Mouse (Mus musculus) CH12.LX (cell line): ENCODE measurements at regions not wholly inside any gene's neighbourhood (a gene's known extent, or its start where the extent isn't known, plus 50 kb on each side); places are given as distances from the start of the nearest gene placed in this dataset.

ENCODE experiments used
- DNase-seq: peaks from one replicate; pipeline ENCODE4 v3.0.0-alpha.2; 2013; ENCODE audit errors: extremely low read depth
- H3K27ac ChIP-seq: 2 replicates; pipeline ENCODE4 v1.5.1; 2012; ENCODE audit warnings: low read depth, mild to moderate bottlenecking, control low read depth, moderate library complexity; ENCODE audit not compliant: insufficient read depth
- H3K27me3 ChIP-seq: replicated peaks from 2 replicates; pipeline ENCODE3; 2012; ENCODE audit warnings: inconsistent platforms
- H3K36me3 ChIP-seq, 2 experiments: replicated peaks in 1 of 2; 2 replicates each; pipeline versions ENCODE3 to v1.6.1; 2012; ENCODE audit warnings: inconsistent platforms in 1 of 2, low read length in 1 of 2, mild to moderate bottlenecking in 1 of 2, mixed read lengths in 1 of 2, moderate library complexity in 1 of 2; ENCODE audit not compliant: control insufficient read depth in 1 of 2, insufficient read depth in 1 of 2
- H3K4me1 ChIP-seq, 2 experiments: 2 replicates each; pipeline ENCODE4 v1.6.1; 2012; ENCODE audit warnings: inconsistent platforms in 1 of 2, moderate library complexity in 1 of 2; ENCODE audit not compliant: insufficient read depth in 2 of 2, control insufficient read depth in 1 of 2
- H3K4me2 ChIP-seq: 2 replicates; pipeline ENCODE4 v1.6.1; 2012; ENCODE audit warnings: low read depth, mild to moderate bottlenecking, control low read depth; ENCODE audit not compliant: poor library complexity, insufficient read depth, severe bottlenecking
- H3K4me3 ChIP-seq, 3 experiments: fragments of 150-350 bp in 1 of 3; sonication (generic) in 1 of 3; replicated peaks in 1 of 3; 2 replicates each; pipeline versions ENCODE3 to v1.5.1; 2011 to 2012; ENCODE audit warnings: low read depth in 2 of 3, low read length in 2 of 3, mild to moderate bottlenecking in 2 of 3, moderate library complexity in 2 of 3, control low read depth in 1 of 3, improper control_type of control experiment in 1 of 3, inconsistent platforms in 1 of 3, mixed read lengths in 1 of 3; ENCODE audit not compliant: poor library complexity in 1 of 3
- H3K79me2 ChIP-seq: replicated peaks from 2 replicates; pipeline ENCODE4 v1.6.1; 2012; ENCODE audit warnings: mild to moderate bottlenecking, moderate library complexity; ENCODE audit not compliant: control insufficient read depth, poor library complexity, insufficient read depth, severe bottlenecking; ENCODE audit errors: extremely low read depth
- H3K9ac ChIP-seq: 2 replicates; pipeline ENCODE4 v1.6.1; 2012; ENCODE audit warnings: low read depth, mild to moderate bottlenecking, control low read depth, moderate library complexity; ENCODE audit not compliant: insufficient read depth
- H3K9me3 ChIP-seq: replicated peaks from 2 replicates; pipeline ENCODE3; 2012; ENCODE audit warnings: low read length, inconsistent platforms, mixed read lengths
- BHLHE40 ChIP-seq: IDR thresholded peaks from 2 replicates; pipeline ENCODE4 v1.6.1; 2011; ENCODE audit warnings: mild to moderate bottlenecking, low read depth, low read length, improper control_type of control experiment
- CHD1 ChIP-seq: IDR thresholded peaks from 2 replicates; pipeline ENCODE4 v1.6.1; 2012; ENCODE audit warnings: low read depth, low read length, improper control_type of control experiment, inconsistent platforms
- HCFC1 ChIP-seq: IDR thresholded peaks from 2 replicates; pipeline ENCODE4 v1.6.1; 2012; ENCODE audit warnings: low read depth, mild to moderate bottlenecking, inconsistent platforms, low read length, improper control_type of control experiment
- JUN ChIP-seq: IDR thresholded peaks from 2 replicates; pipeline ENCODE4 v1.6.1; 2011; ENCODE audit warnings: low read depth, mild to moderate bottlenecking, low read length, improper control_type of control experiment, moderate library complexity; ENCODE audit not compliant: insufficient read depth
- JUND ChIP-seq: conservative IDR thresholded peaks from 2 replicates; pipeline ENCODE4 v1.6.1; 2011; ENCODE audit warnings: low read depth, low read length, improper control_type of control experiment
- MAX ChIP-seq: IDR thresholded peaks from 2 replicates; pipeline ENCODE4 v1.6.1; 2011; ENCODE audit warnings: low read length, improper control_type of control experiment
- MAZ ChIP-seq: IDR thresholded peaks from 2 replicates; pipeline ENCODE4 v1.6.1; 2012; ENCODE audit warnings: low read depth, mild to moderate bottlenecking, inconsistent platforms, low read length, improper control_type of control experiment, moderate library complexity
- MEF2A ChIP-seq: IDR thresholded peaks from 2 replicates; pipeline ENCODE4 v1.6.1; 2014; ENCODE audit warnings: low read depth, mild to moderate bottlenecking, inconsistent platforms, low read length, improper control_type of control experiment, borderline replicate concordance
- MXI1 ChIP-seq: IDR thresholded peaks from 2 replicates; pipeline ENCODE4 v1.6.1; 2011; ENCODE audit warnings: mild to moderate bottlenecking, low read depth, low read length, improper control_type of control experiment
- NELFE ChIP-seq: IDR thresholded peaks from 2 replicates; pipeline ENCODE4 v1.6.1; 2011; ENCODE audit warnings: low read depth, low read length, improper control_type of control experiment
- NRF1 ChIP-seq: IDR thresholded peaks from 2 replicates; pipeline ENCODE4 v1.6.1; 2014; ENCODE audit warnings: low read depth, mild to moderate bottlenecking, inconsistent platforms, low read length, improper control_type of control experiment, moderate library complexity
- RCOR1 ChIP-seq: conservative IDR thresholded peaks from 2 replicates; pipeline ENCODE4 v1.6.1; 2012; ENCODE audit warnings: low read depth, mild to moderate bottlenecking, inconsistent platforms, low read length, improper control_type of control experiment
- SIN3A ChIP-seq: IDR thresholded peaks from 2 replicates; pipeline ENCODE4 v1.6.1; 2012; ENCODE audit warnings: low read length, improper control_type of control experiment, inconsistent platforms
- SMC3 ChIP-seq: IDR thresholded peaks from 2 replicates; pipeline ENCODE4 v1.6.1; 2011; ENCODE audit warnings: low read depth, low read length, improper control_type of control experiment
- TBP ChIP-seq: conservative IDR thresholded peaks from 2 replicates; pipeline ENCODE4 v1.6.1; 2011; ENCODE audit warnings: low read depth, low read length, improper control_type of control experiment
- TCF12 ChIP-seq: IDR thresholded peaks from 2 replicates; pipeline ENCODE4 v1.6.1; 2014; ENCODE audit warnings: low read depth, mild to moderate bottlenecking, inconsistent platforms, low read length, improper control_type of control experiment
- UBTF ChIP-seq: IDR thresholded peaks from 2 replicates; pipeline ENCODE4 v1.6.1; 2012; ENCODE audit warnings: low read depth, mild to moderate bottlenecking, inconsistent platforms, low read length, improper control_type of control experiment, moderate library complexity
- ZC3H11A ChIP-seq: IDR thresholded peaks from 2 replicates; pipeline ENCODE4 v1.6.1; 2012; ENCODE audit warnings: low read depth, mild to moderate bottlenecking, inconsistent platforms, low read length, improper control_type of control experiment
- ZKSCAN1 ChIP-seq: IDR thresholded peaks from 2 replicates; pipeline ENCODE4 v1.6.1; 2012; ENCODE audit warnings: low read depth, inconsistent platforms, low read length, improper control_type of control experiment, borderline replicate concordance
- ZMIZ1 ChIP-seq: IDR thresholded peaks from 2 replicates; pipeline ENCODE4 v1.6.1; 2012; ENCODE audit warnings: low read depth, mild to moderate bottlenecking, inconsistent platforms, low read length, improper control_type of control experiment
- ZNF384 ChIP-seq: IDR thresholded peaks from 2 replicates; pipeline ENCODE4 v1.6.1; 2012; ENCODE audit warnings: low read depth, low read length, improper control_type of control experiment, inconsistent platforms
- dilution Hi-C: fragments of 300-500 bp; cut with MboI; formaldehyde crosslinking; loops from 2 replicates; pipeline ENCODE4 v1.14.3; 2020; ENCODE audit warnings: low sequenced_read_pairs; ENCODE audit not compliant: extremely low pct_unique_long_range_greater_than_20kb, extremely low pct_ligation_motif_present
- in situ Hi-C: fragments of 300-500 bp; cut with MboI; formaldehyde crosslinking; loops from 3 replicates; pipeline ENCODE4 v1.14.3; 2019; ENCODE audit warnings: low sequenced_read_pairs, low pct_ligation_motif_present, low pct_unique_long_range_greater_than_20kb, mixed read lengths

GRCm38 (mm10) chr12:70553866-70554265 is 101.0 kb downstream of the Tmx1 start:
- TF ChIP-seq MEF2A: no peak
- no peak for TF ChIP-seq NELFE
- no peak for TF ChIP-seq RCOR1
- TF ChIP-seq TCF12: no peak
- no peak for TF ChIP-seq NRF1
- no peak for TF ChIP-seq MAX
- no peak for TF ChIP-seq JUND
- TF ChIP-seq ZC3H11A: no peak
- TF ChIP-seq ZKSCAN1: no peak
- no peak for TF ChIP-seq ZMIZ1
- no peak for TF ChIP-seq BHLHE40
- no peak for TF ChIP-seq UBTF
- Histone ChIP-seq H3K4me3 (no peak overlapping the region), H3K27me3 (no peaks in the 10 kb centered on the region), H3K36me3 (no peaks in the 10 kb centered on the region), H3K27ac (no peak overlapping the region), H3K4me2 (no peak overlapping the region), H3K9me3 (peaks cover 5% of the 10 kb centered on the region), H3K79me2 (no peaks in the 10 kb centered on the region), H3K4me1 (no peaks in the 10 kb centered on the region), H3K9ac (no peak overlapping the region)
- dilution Hi-C loops: no loop called here
- DNase-seq: no peak
- in situ Hi-C loops: no loop called here

- Histone ChIP-seq H3K9ac (no peak overlapping the region), H3K4me3 (no peak overlapping the region), H3K27me3 (no peaks in the 10 kb centered on the region), H3K36me3 (no peaks in the 10 kb centered on the region), H3K27ac (no peak overlapping the region), H3K4me2 (no peak overlapping the region), H3K9me3 (peaks cover 5% of the 10 kb centered on the region), H3K4me1 (no peaks in the 10 kb centered on the region), H3K79me2 (no peaks in the 10 kb centered on the region)
- dilution Hi-C loops (no loop called here), in situ Hi-C loops (no loop called here)
- TF ChIP-seq ZC3H11A (no peak), MXI1 (no peak), ZKSCAN1 (no peak), MAZ (no peak), SMC3 (no peak), CHD1 (no peak), TBP (no peak), JUN (no peak), TCF12 (no peak), HCFC1 (no peak), SIN3A (no peak), ZNF384 (no peak), JUND (no peak)
- DNase-seq: no peak
Measured at GRCm38 (mm10) chr12:70554586-70554985, 101.7 kb downstream of the Tmx1 start.
